9 mouse cellular contexts compared by ENCODE assay signal in the genomic region with DNA sequence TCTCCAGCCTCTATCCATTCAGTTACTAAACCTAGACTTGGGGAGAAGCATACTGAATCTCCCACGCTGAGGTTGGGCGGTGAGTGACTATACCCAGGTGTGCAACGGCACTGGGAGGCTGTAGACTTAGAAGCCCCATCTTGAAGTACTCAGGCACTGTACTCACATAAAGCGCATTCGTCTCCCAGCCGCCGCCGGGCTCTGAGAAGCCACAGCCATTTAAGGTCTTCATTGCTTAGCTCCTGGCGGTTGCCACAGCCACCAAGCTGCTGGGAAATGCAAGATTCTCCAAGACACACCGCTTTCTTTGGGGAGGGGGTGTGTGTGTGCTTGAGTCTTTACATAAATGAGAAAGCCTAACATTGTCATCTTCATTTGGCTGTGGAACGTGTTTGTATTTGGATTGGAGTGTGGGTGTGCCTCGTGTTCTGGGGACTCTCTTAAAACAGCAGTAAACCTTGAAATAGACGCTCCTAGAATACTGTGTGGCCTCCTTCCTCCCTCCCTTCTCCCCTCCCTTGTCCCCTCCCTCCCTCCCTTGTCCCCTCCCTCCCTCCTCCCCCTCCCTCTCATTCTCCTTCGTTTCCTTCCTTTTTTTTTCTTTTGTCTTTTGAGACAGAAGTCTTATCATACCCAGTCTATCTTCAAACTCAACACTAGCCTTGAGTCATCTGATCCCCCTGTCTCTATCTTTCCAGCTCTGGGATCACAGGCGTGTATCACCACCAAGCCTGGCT.
DNase-seq lines count a peak whose midpoint lies in the region; ATAC-seq and TF ChIP-seq lines count a peak whose summit lies in the region.
"Had no signal": no experiment of that assay in that cellular context is flagged by ENCODE, and none has a peak within 500 bp of the region (broad histone marks: within the 10 kb centered on the region; RNA-seq: fewer than 3 reads in every experiment).

No protein-coding gene starts in this region.

- TF ChIP-seq EP300 in heart, postnatal 0 days (IDR thresholded peaks at IDR 0.05; ENCODE audit: low read depth): no peak

- H3K4me3 ChIP-seq in kidney, embryonic 15.5 days (replicated peaks): no peak overlapping the region
- no peak overlapping the region for H3K4me3 ChIP-seq in heart, postnatal 0 days (ENCODE audit: low read depth, low read length)
- no peak overlapping the region for H3K4me3 ChIP-seq in myocyte
- no peak overlapping the region for H3K4me3 ChIP-seq in hindbrain, embryonic 11.5 days (ENCODE audit: low read depth, low read length)

- peak overlapping the region; percentile 25; the same call in 1 of the 2 replicates for H3K4me2 ChIP-seq in kidney, embryonic 15.5 days
- H3K4me2 ChIP-seq in heart, postnatal 0 days (ENCODE audit: low read depth, low read length): peak overlapping the region; percentile 39
- H3K4me2 ChIP-seq in myocyte (ENCODE audit: low read depth): peak overlapping the region; percentile 22
- no peak overlapping the region for H3K4me2 ChIP-seq in hindbrain, embryonic 11.5 days (replicated peaks; ENCODE audit: low read depth, low read length)

- H3K9ac ChIP-seq in kidney, embryonic 15.5 days: no peak overlapping the region
- H3K9ac ChIP-seq in heart, postnatal 0 days (replicated peaks; ENCODE audit: low read depth, low read length): no peak overlapping the region
- no peak overlapping the region for H3K9ac ChIP-seq in hindbrain, embryonic 11.5 days (ENCODE audit: low read depth, low read length)

- WGBS in kidney, embryonic 15.5 days: 45% methylated on average over 15 of the region's 15 CpGs
- 28% methylated on average over 15 of the region's 15 CpGs for WGBS in heart, postnatal 0 days
- WGBS in hindbrain, embryonic 11.5 days: 72% methylated on average over 15 of the region's 15 CpGs

- no peak for TF ChIP-seq POLR2A in myocyte (IDR thresholded peaks at IDR 0.05; ENCODE audit: insufficient read length, low read depth)

- H3K9me3 ChIP-seq in kidney, embryonic 15.5 days (replicated peaks): no peaks in the 10 kb centered on the region
- H3K9me3 ChIP-seq in heart, postnatal 0 days (replicated peaks; ENCODE audit: control insufficient read depth, low read length): no peaks in the 10 kb centered on the region
- no peaks in the 10 kb centered on the region for H3K9me3 ChIP-seq in hindbrain, embryonic 11.5 days (ENCODE audit: control insufficient read depth, low read length)

- no peak for TF ChIP-seq CTCF in heart, postnatal 0 days (IDR thresholded peaks at IDR 0.05; ENCODE audit: low read depth)

- 0 out of 2 replicates have a peak, but pooled peaks have one; percentile 47 for ATAC-seq in kidney, embryonic 15.5 days (replicated peaks; ENCODE audit: low FRiP score)
- ATAC-seq in heart, postnatal 0 days (ENCODE audit: insufficient read depth, low read depth): peak; percentile 31; the same call in 1 of the 2 replicates
- no peak for ATAC-seq in hindbrain, embryonic 11.5 days (ENCODE audit: low FRiP score)

- peak overlapping the region; percentile 81 for H3K27ac ChIP-seq in kidney, embryonic 15.5 days
- peak overlapping the region; percentile 75 for H3K27ac ChIP-seq in heart, postnatal 0 days (ENCODE audit: low read depth)
- no peak overlapping the region for H3K27ac ChIP-seq in hindbrain, embryonic 11.5 days (ENCODE audit: low read depth, low read length)

- H3K4me1 ChIP-seq in kidney, embryonic 15.5 days: peaks cover 45% of the 10 kb centered on the region
- H3K4me1 ChIP-seq in heart, postnatal 0 days (ENCODE audit: control insufficient read depth, insufficient read depth): peaks cover 71% of the 10 kb centered on the region
- no peaks in the 10 kb centered on the region for H3K4me1 ChIP-seq in hindbrain, embryonic 11.5 days (replicated peaks; ENCODE audit: control insufficient read depth, insufficient read depth, low read length)

- no peaks in the 10 kb centered on the region for H3K27me3 ChIP-seq in kidney, embryonic 15.5 days
- H3K27me3 ChIP-seq in heart, postnatal 0 days (ENCODE audit: control insufficient read depth, insufficient read depth, low read length): no peaks in the 10 kb centered on the region
- H3K27me3 ChIP-seq in myocyte (ENCODE audit: control insufficient read depth, insufficient read depth, insufficient read length): no peaks in the 10 kb centered on the region
- no peaks in the 10 kb centered on the region for H3K27me3 ChIP-seq in hindbrain, embryonic 11.5 days (ENCODE audit: control insufficient read depth, insufficient read depth, low read length)

- no peaks in the 10 kb centered on the region for H3K36me3 ChIP-seq in kidney, embryonic 15.5 days
- no peaks in the 10 kb centered on the region for H3K36me3 ChIP-seq in heart, postnatal 0 days (replicated peaks; ENCODE audit: control insufficient read depth, insufficient read depth, low read length)
- peaks cover 3% of the 10 kb centered on the region for H3K36me3 ChIP-seq in myocyte (ENCODE audit: control insufficient read depth, insufficient read depth)
- H3K36me3 ChIP-seq in hindbrain, embryonic 11.5 days (ENCODE audit: control insufficient read depth, insufficient read depth, low read length): no peaks in the 10 kb centered on the region

- H3ac ChIP-seq in myocyte (ENCODE audit: control insufficient read depth, insufficient read length): no peak overlapping the region

- no peak for DNase-seq in kidney, postnatal 10 days
- peak; percentile 93 for DNase-seq in MEL-GATA-1-ER (ENCODE audit: extremely low read depth, low read depth)
- no peak for DNase-seq in heart, postnatal 0 days (ENCODE audit: low spot score)
- DNase-seq in yolk sac, embryonic 10.5 days (ENCODE audit: low spot score): no peak
- DNase-seq in hindbrain, embryonic 11.5 days (ENCODE audit: low spot score): no peak
- no peak for DNase-seq in gastrocnemius, postnatal 25 days
- DNase-seq: cerebellum, postnatal 10 days had no signal

- peaks cover 74% of the 10 kb centered on the region for H3K79me2 ChIP-seq in myocyte (ENCODE audit: control insufficient read depth, insufficient read depth)

TF ChIP-seq in myocyte, 11 proteins besides CTCF, POLR2A, EP300 and RAD21:
- TF ChIP-seq SRF (IDR thresholded peaks at IDR 0.05; ENCODE audit: control insufficient read depth, insufficient read length, low read depth) (no peak), REST (IDR thresholded peaks at IDR 0.05; ENCODE audit: insufficient read depth, insufficient read length) (no peak), POLR2AphosphoS2 (IDR thresholded peaks at IDR 0.05; ENCODE audit: insufficient read length, low read depth) (no peak), CEBPB (IDR thresholded peaks at IDR 0.05; ENCODE audit: insufficient read depth, poor library complexity, severe bottlenecking) (no peak), USF1 (IDR thresholded peaks at IDR 0.05; ENCODE audit: low read depth) (no peak), MYOG (IDR thresholded peaks at IDR 0.05; ENCODE audit: control insufficient read depth in 1 of 3, insufficient read depth in 1 of 3, insufficient read length in 2 of 3, low read depth in 2 of 3) (no peak), TCF3 (IDR thresholded peaks at IDR 0.05; ENCODE audit: insufficient read length, low read depth) (no peak)
TF ChIP-seq in myocyte: peak in this region for 0.
